In the genomic region with DNA sequence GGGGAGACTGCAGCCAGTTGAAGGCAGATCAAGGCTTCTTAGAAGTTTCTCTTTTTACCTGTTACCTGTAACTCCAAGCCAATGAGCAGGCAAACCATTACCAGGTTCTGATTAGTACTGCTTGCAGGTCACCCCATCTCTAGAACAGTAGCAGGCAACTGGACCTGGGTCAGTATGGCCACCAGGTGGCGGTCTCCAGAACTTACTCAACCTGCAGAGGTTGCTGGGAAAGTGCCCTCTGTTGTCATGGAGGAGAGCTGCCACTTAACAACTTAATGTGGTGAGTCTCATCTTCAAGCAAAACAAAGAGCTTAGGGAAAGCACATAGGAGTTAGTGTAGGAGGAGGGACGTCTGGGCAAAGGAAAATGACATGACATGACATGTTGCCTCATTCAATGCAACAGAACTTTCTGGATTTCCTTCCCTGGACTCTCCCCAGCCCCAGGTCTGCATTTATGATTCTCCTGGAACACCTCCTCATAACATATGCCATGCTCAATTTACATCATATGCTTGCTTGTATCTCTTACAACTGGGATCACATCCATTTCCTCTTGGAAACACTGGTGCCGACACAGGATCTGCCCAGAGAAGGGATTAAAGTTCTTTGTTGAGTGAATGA, we compare ENCODE assay signal across 7 mouse cellular contexts.
DNase-seq lines count a peak whose midpoint lies in the region; ATAC-seq and TF ChIP-seq lines count a peak whose summit lies in the region.

No protein-coding gene starts in this region.

- no peak overlapping the region for H3K27ac ChIP-seq in midbrain, postnatal 0 days (ENCODE audit: low read depth, low read length)
- H3K27ac ChIP-seq in midbrain, embryonic 16.5 days (ENCODE audit: low read length): no peak overlapping the region
- H3K27ac ChIP-seq in heart, postnatal 0 days (ENCODE audit: low read depth): no peak overlapping the region
- no peak overlapping the region for H3K27ac ChIP-seq in liver, adult 2 months (replicated peaks; ENCODE audit: insufficient read depth, low read depth, low read length)
- no peak overlapping the region for H3K27ac ChIP-seq in small intestine, adult 2 months (ENCODE audit: insufficient read depth, low read depth, low read length)

- peak; percentile 55 for DNase-seq in midbrain, postnatal 0 days (ENCODE audit: low spot score)
- DNase-seq in adrenal gland, adult 2 months: peak; percentile 78
- DNase-seq in heart, postnatal 0 days (ENCODE audit: low spot score): peak; percentile 60
- DNase-seq in liver, adult 2 months (ENCODE audit: extremely low read depth, low read depth, low spot score): peak; percentile 53

- no peak for TF ChIP-seq EP300 in heart, postnatal 0 days (IDR thresholded peaks at IDR 0.05; ENCODE audit: low read depth)

- no peak overlapping the region for H3K4me2 ChIP-seq in midbrain, postnatal 0 days (ENCODE audit: low read depth, low read length, poor library complexity, severe bottlenecking)
- no peak overlapping the region for H3K4me2 ChIP-seq in midbrain, embryonic 16.5 days (ENCODE audit: low read length)
- H3K4me2 ChIP-seq in heart, postnatal 0 days (ENCODE audit: low read depth, low read length): no peak overlapping the region

- no peak overlapping the region for H3K4me3 ChIP-seq in midbrain, postnatal 0 days (ENCODE audit: low read depth, low read length)
- H3K4me3 ChIP-seq in midbrain, embryonic 16.5 days (ENCODE audit: low read depth, low read length): no peak overlapping the region
- H3K4me3 ChIP-seq in heart, postnatal 0 days (ENCODE audit: low read depth, low read length): no peak overlapping the region
- no peak overlapping the region for H3K4me3 ChIP-seq in liver, adult 2 months (ENCODE audit: insufficient read depth, low read depth, low read length)
- H3K4me3 ChIP-seq in small intestine, adult 2 months (ENCODE audit: low read depth, low read length): no peak overlapping the region

- no peaks in the 10 kb centered on the region for H3K27me3 ChIP-seq in midbrain, postnatal 0 days (ENCODE audit: insufficient read depth, low read length)
- no peaks in the 10 kb centered on the region for H3K27me3 ChIP-seq in midbrain, embryonic 16.5 days (ENCODE audit: control insufficient read depth, insufficient read depth, low read depth, low read length)
- no peaks in the 10 kb centered on the region for H3K27me3 ChIP-seq in heart, postnatal 0 days (ENCODE audit: control insufficient read depth, insufficient read depth, low read length)
- H3K27me3 ChIP-seq in liver, adult 2 months (ENCODE audit: control insufficient read depth, insufficient read depth, low read length): no peaks in the 10 kb centered on the region
- H3K27me3 ChIP-seq in small intestine, adult 2 months (ENCODE audit: control insufficient read depth, insufficient read depth, low read length): no peaks in the 10 kb centered on the region

- 42% methylated on average over 3 of the region's 3 CpGs for WGBS in midbrain, postnatal 0 days
- 30% methylated on average over 3 of the region's 3 CpGs for WGBS in midbrain, embryonic 16.5 days
- 39% methylated on average over 3 of the region's 3 CpGs for WGBS in heart, postnatal 0 days
- WGBS in liver, adult 2 months: 59% methylated on average over 3 of the region's 3 CpGs
- 43% methylated on average over 3 of the region's 3 CpGs for WGBS in small intestine, adult 2 months

- ATAC-seq in midbrain, postnatal 0 days (ENCODE audit: low FRiP score): no peak
- ATAC-seq in midbrain, embryonic 16.5 days: no peak
- peak; percentile 97 for ATAC-seq in common myeloid progenitor, adult 5-6 weeks (replicated peaks; ENCODE audit: low read depth, poor library complexity, severe bottlenecking)
- no peak for ATAC-seq in heart, postnatal 0 days (ENCODE audit: insufficient read depth, low read depth)

- TF ChIP-seq POLR2A in liver, adult 2 months (IDR thresholded peaks at IDR 0.05; ENCODE audit: extremely low read depth, insufficient read depth, low read length): no peak
- TF ChIP-seq POLR2A in small intestine, adult 2 months (IDR thresholded peaks at IDR 0.05; ENCODE audit: low read depth, low read length): no peak

- no peaks in the 10 kb centered on the region for H3K79me2 ChIP-seq in liver, adult 2 months (ENCODE audit: control insufficient read depth, insufficient read depth, low read length)

- no peaks in the 10 kb centered on the region for H3K9me3 ChIP-seq in midbrain, postnatal 0 days (ENCODE audit: low read length)
- H3K9me3 ChIP-seq in midbrain, embryonic 16.5 days (replicated peaks; ENCODE audit: control insufficient read depth, low read length, poor library complexity, severe bottlenecking): no peaks in the 10 kb centered on the region
- no peaks in the 10 kb centered on the region for H3K9me3 ChIP-seq in heart, postnatal 0 days (replicated peaks; ENCODE audit: control insufficient read depth, low read length)

- TF ChIP-seq CTCF in midbrain, postnatal 0 days (IDR thresholded peaks at IDR 0.05): peak; percentile 63
- peak; percentile 79 for TF ChIP-seq CTCF in heart, postnatal 0 days (IDR thresholded peaks at IDR 0.05; ENCODE audit: low read depth)
- peak; percentile 82 for TF ChIP-seq CTCF in liver, adult 2 months (IDR thresholded peaks at IDR 0.05; ENCODE audit: low read depth, low read length)
- TF ChIP-seq CTCF in small intestine, adult 2 months (IDR thresholded peaks at IDR 0.05; ENCODE audit: extremely low read depth, insufficient read length, insufficient replicate concordance, low read depth, low read length): peak; percentile 77; the same call in 1 of the 2 replicates

- no peak overlapping the region for H3K9ac ChIP-seq in midbrain, postnatal 0 days (replicated peaks; ENCODE audit: low read length, poor library complexity, severe bottlenecking)
- H3K9ac ChIP-seq in midbrain, embryonic 16.5 days (ENCODE audit: low read depth, low read length): no peak overlapping the region
- H3K9ac ChIP-seq in heart, postnatal 0 days (replicated peaks; ENCODE audit: low read depth, low read length): no peak overlapping the region
- H3K9ac ChIP-seq in liver, adult 2 months (ENCODE audit: low read depth, low read length): no peak overlapping the region

- no peaks in the 10 kb centered on the region for H3K36me3 ChIP-seq in midbrain, postnatal 0 days (ENCODE audit: insufficient read depth, low read length)
- no peaks in the 10 kb centered on the region for H3K36me3 ChIP-seq in midbrain, embryonic 16.5 days (ENCODE audit: control insufficient read depth, insufficient read depth, low read length)
- H3K36me3 ChIP-seq in heart, postnatal 0 days (replicated peaks; ENCODE audit: control insufficient read depth, insufficient read depth, low read length): no peaks in the 10 kb centered on the region
- H3K36me3 ChIP-seq in liver, adult 2 months (ENCODE audit: control insufficient read depth, insufficient read depth, low read length): no peaks in the 10 kb centered on the region
- H3K36me3 ChIP-seq in small intestine, adult 2 months (ENCODE audit: control insufficient read depth, insufficient read depth, low read length): no peaks in the 10 kb centered on the region

- H3K4me1 ChIP-seq in midbrain, postnatal 0 days (ENCODE audit: insufficient read depth, low read length): no peaks in the 10 kb centered on the region
- H3K4me1 ChIP-seq in midbrain, embryonic 16.5 days (ENCODE audit: control insufficient read depth, insufficient read depth, low read length): no peaks in the 10 kb centered on the region
- H3K4me1 ChIP-seq in heart, postnatal 0 days (ENCODE audit: control insufficient read depth, insufficient read depth): no peaks in the 10 kb centered on the region
- H3K4me1 ChIP-seq in liver, adult 2 months (ENCODE audit: control insufficient read depth, insufficient read depth, low read length): no peaks in the 10 kb centered on the region
- no peaks in the 10 kb centered on the region for H3K4me1 ChIP-seq in small intestine, adult 2 months (ENCODE audit: control insufficient read depth, insufficient read depth, insufficient read length, low read length)
